Mouse (Mus musculus) heart, postnatal 0 days (tissue): ENCODE results near the gene Ccdc50. TPM values are rescaled to one million over a fixed set of nuclear protein-coding genes. Genes with fewer than 3 reads are reported as not detected.
A peak's percentile ranks its signal among the peaks of the same experiment; 100 is the strongest.

Experiments
- ATAC-seq: fragments of 200-750 bp; cut with Nextera tagmentation; 2 replicates; pipeline ENCODE4 v1.8.0; 2017; ENCODE audit warnings: low read depth, moderate number of reproducible peaks, moderate library complexity; ENCODE audit not compliant: insufficient read depth
- DNase-seq: peaks from one replicate; pipeline ENCODE4 v3.0.0-alpha.2; 2016; ENCODE audit warnings: low spot score
- H3K27ac ChIP-seq: fragments of 300-500 bp; sonication (generic); 2 replicates; pipeline ENCODE4 v1.5.1; 2014; ENCODE audit warnings: low read depth, mild to moderate bottlenecking
- H3K27me3 ChIP-seq: fragments of 300-500 bp; sonication (generic); 2 replicates; pipeline ENCODE4 v1.6.1; 2014; ENCODE audit warnings: low read length, mixed read lengths; ENCODE audit not compliant: control insufficient read depth, insufficient read depth
- H3K36me3 ChIP-seq: fragments of 300-500 bp; sonication (generic); replicated peaks from 2 replicates; pipeline ENCODE4 v1.6.1; 2014; ENCODE audit warnings: low read length, mixed read lengths; ENCODE audit not compliant: control insufficient read depth, insufficient read depth
- H3K4me1 ChIP-seq: fragments of 300-500 bp; sonication (generic); 2 replicates; pipeline ENCODE4 v1.6.1; 2014; ENCODE audit warnings: antibody characterized with exemption; ENCODE audit not compliant: control insufficient read depth, insufficient read depth
- H3K4me2 ChIP-seq: fragments of 300-500 bp; sonication (generic); 2 replicates; pipeline ENCODE4 v1.6.1; 2014; ENCODE audit warnings: low read depth, mild to moderate bottlenecking, low read length, moderate library complexity
- H3K4me3 ChIP-seq: fragments of 300-500 bp; sonication (generic); 2 replicates; pipeline ENCODE4 v1.5.1; 2014; ENCODE audit warnings: low read depth, low read length
- H3K9ac ChIP-seq: fragments of 300-500 bp; sonication (generic); replicated peaks from 2 replicates; pipeline ENCODE4 v1.6.1; 2014; ENCODE audit warnings: low read depth, low read length, mixed read lengths
- H3K9me3 ChIP-seq: fragments of 300-500 bp; sonication (generic); replicated peaks from 2 replicates; pipeline ENCODE4 v1.6.1; 2016; ENCODE audit warnings: low read length; ENCODE audit not compliant: control insufficient read depth
- CTCF ChIP-seq: IDR thresholded peaks from 2 replicates; pipeline ENCODE4 v1.5.1; 2016; ENCODE audit warnings: antibody characterized with exemption, control low read depth, low read depth
- EP300 ChIP-seq: IDR thresholded peaks from 2 replicates; pipeline ENCODE4 v1.6.1; 2016; ENCODE audit warnings: antibody characterized with exemption, low read depth
- WGBS: fragments of 180-500 bp; shearing (Covaris S2); extraction: QIAGEN DNeasy Blood & Tissue Kit; methylation state at CpG from one replicate; pipeline ENCODE4 v1.1.7; 2014; 5-methylcytosine and 5-hydroxymethylcytosine counted together
- polyA plus RNA-seq: library from polyadenylated mRNA; unstranded; fragments of >200 nt; fragmentation: Nextera tagmentation; extraction: Ambion mirVana; gene quantifications from 2 replicates; pipeline ENCODE4 v1.2.1, GENCODE M21; 2015
- total RNA-seq: library from RNA; depleted of rRNA; stranded (reverse); fragments of >200 nt; gene quantifications from 2 replicates; pipeline ENCODE4 v1.2.3, GENCODE M21; 2014; ENCODE audit warnings: low replicate concordance

Gene Ccdc50
- total and polyA plus RNA-seq, 2 experiments from 2014 or later, result 18.8 to 20.9 TPM

DNA sequence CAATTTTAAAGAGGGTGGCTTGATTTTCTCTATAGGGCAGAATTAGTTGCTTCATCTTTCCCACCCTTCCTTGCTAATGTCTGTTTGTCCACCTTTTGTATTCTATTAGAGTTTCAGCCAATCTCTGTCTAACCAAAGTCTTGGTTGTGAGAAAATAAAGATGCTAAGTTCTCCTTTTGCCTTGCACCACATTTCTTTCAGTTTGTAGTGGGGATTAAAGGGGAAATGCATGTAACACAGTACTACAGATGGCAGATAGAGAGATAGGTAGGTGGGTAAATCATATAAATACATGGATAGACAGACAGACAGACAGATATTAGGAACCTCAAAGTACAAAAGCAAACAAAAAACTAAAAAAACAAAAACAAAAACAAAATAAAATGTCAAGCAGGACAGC, 12.1 kb upstream of the Ccdc50 start:
- DNase-seq, result no peak
- ATAC-seq, result no peak
- Histone ChIP-seq H3K9me3 (no peaks in the 10 kb centered on the region), H3K4me2 (no peak overlapping the region), H3K9ac (no peak overlapping the region), H3K27me3 (no peaks in the 10 kb centered on the region), H3K27ac (no peak overlapping the region), H3K4me3 (no peak overlapping the region), H3K4me1 (no peaks in the 10 kb centered on the region), H3K36me3 (no peaks in the 10 kb centered on the region)
- TF ChIP-seq CTCF (no peak), EP300 (no peak)

DNA sequence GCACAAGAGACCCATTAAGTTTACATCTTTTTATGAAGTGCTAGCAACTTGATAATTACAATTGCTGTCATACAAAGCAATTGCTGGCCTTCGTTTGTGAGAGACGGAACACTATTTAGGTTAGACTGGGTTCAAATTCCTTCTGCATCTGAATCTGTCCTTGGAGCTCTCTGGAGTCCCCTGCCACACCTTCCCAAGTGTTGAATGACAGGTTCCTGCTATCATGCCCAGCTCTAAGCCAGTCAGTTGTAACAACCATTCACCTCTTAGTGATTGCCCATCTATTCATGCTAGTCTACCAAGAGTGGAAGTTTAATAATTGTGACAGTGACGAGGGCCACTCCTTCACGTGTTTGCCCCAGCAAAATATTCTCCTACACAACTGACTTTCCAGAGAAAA, 6.5 kb upstream of the Ccdc50 start:
- WGBS, result 67% methylated on average over 4 of the region's 4 CpGs
- Histone ChIP-seq H3K27me3 (no peaks in the 10 kb centered on the region), H3K9me3 (no peaks in the 10 kb centered on the region), H3K9ac (no peak overlapping the region), H3K4me2 (no peak overlapping the region), H3K36me3 (no peaks in the 10 kb centered on the region), H3K4me1 (no peaks in the 10 kb centered on the region), H3K4me3 (no peak overlapping the region), H3K27ac (no peak overlapping the region)
- no peak for ATAC-seq
- no peak for DNase-seq
- no peak for TF ChIP-seq CTCF
- TF ChIP-seq EP300, result no peak

DNA sequence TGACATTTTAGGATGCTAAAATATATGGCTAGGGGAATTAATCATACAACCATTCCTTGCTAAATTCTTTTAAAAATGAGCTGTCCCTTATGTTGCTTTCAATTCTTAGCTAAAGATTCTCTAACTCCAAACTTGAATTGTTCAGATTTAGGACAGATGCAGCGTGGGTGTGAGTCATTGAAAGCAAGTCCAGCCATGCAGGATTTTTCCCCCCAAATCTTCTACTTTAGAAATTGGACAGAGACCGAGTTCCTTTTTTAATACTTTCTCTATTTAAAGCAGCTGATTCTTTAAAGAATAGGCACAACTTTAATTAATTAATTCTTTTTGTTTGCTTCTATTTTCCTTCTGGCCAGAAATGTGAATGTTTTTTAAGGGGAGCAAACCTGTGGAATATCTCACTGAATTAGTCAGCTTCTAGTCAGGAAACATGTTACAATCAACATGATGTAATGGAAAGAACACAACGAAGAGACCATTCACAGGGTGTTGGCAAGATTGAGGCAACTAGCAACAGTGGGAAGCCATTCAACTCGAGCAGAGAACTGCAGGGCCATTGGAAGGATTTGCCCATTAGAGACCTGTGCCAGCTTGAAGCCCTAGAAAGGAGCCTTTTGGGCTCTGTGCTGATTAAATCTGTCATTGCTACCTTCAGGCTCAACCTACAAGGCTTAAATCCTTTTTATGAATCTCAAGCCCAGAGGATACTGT, 3.6 kb upstream of the Ccdc50 start:
- no peak for TF ChIP-seq EP300
- TF ChIP-seq CTCF, result no peak
- no peaks in the 10 kb centered on the region for H3K36me3 ChIP-seq
- DNase-seq, result peak; percentile 6
- H3K27ac ChIP-seq, result no peak overlapping the region
- ATAC-seq, result no peak
- no peak overlapping the region for H3K4me2 ChIP-seq
- H3K9ac ChIP-seq, result no peak overlapping the region
- H3K27me3 ChIP-seq, result no peaks in the 10 kb centered on the region
- 50% methylated on average over 4 of the region's 4 CpGs for WGBS
- peaks cover 5% of the 10 kb centered on the region; the same call in 1 of the 2 replicates for H3K4me1 ChIP-seq
- no peaks in the 10 kb centered on the region for H3K9me3 ChIP-seq
- H3K4me3 ChIP-seq, result no peak overlapping the region

DNA sequence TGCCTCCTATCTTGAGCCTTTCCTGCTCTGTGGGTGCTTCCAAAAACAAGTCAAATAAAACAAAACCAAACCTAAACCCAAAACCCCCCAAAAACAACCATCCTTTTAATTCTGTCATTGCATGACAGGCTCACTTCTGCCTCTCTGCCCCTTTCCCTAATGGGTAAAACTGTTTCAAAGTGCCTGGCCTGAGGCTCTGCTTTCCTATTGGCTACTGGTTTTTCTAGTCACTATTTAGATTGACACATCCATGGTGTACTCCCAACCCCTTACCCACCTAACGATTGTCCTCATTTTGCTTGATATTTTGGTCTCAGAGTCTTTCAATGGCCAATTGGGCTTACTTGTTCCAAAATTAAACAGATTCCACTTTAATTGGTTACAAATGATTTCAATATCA, 3.0 kb upstream of the Ccdc50 start:
- WGBS, result 71% methylated on average over 1 of the region's 1 CpGs
- Histone ChIP-seq H3K4me1 (peaks cover 11% of the 10 kb centered on the region), H3K9me3 (no peaks in the 10 kb centered on the region), H3K4me2 (no peak overlapping the region), H3K36me3 (no peaks in the 10 kb centered on the region), H3K27me3 (no peaks in the 10 kb centered on the region), H3K9ac (no peak overlapping the region), H3K27ac (no peak overlapping the region), H3K4me3 (no peak overlapping the region)
- no peak for ATAC-seq
- TF ChIP-seq CTCF, result no peak
- no peak for TF ChIP-seq EP300
- DNase-seq, result no peak

DNA sequence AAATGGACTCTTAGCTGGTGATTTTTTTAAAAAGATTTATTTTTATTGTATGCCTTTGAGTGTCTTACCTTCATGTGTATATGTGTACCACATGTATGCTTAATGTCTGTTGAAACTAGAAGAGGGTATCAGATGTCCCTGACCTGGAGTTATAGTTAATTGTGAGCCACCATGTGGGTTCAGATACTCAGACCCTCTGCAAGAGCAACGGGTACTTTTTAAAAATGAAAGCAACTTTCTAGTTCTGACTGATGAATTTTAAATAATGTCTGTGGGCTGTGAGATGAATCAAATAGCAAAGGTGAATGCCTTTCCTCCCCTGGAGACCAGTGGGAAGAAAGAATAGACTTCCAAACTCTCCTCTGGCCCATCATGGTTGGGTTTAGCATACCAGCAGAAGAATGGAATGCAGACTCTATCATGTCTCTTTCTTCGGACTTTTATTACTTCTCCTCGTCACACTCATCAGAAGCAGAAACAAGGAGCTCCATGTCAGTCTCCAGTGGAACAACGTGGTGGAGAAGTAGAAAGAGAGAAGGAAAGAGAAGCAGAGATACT, 1.7 kb upstream of the Ccdc50 start:
- H3K9ac ChIP-seq, result no peak overlapping the region
- H3K9me3 ChIP-seq, result no peaks in the 10 kb centered on the region
- no peak overlapping the region for H3K27ac ChIP-seq
- no peaks in the 10 kb centered on the region for H3K36me3 ChIP-seq
- TF ChIP-seq CTCF, result no peak
- TF ChIP-seq EP300, result no peak
- ATAC-seq (no peak), DNase-seq (no peak)
- H3K4me1 ChIP-seq, result peaks cover 15% of the 10 kb centered on the region
- 62% methylated on average over 4 of the region's 4 CpGs for WGBS
- no peak overlapping the region for H3K4me2 ChIP-seq
- no peak overlapping the region for H3K4me3 ChIP-seq
- H3K27me3 ChIP-seq, result no peaks in the 10 kb centered on the region
